Mouse (Mus musculus): Measurements from ENCODE around the gene Gcgr.

GRCm38 (mm10) chr11:120549986-120550809 lies 19.7 kb downstream of the Gcgr start:
- TF ChIP-seq POLR2A (IDR thresholded peaks at IDR 0.05; ENCODE audit: insufficient read depth, low read depth, low read length) = no peak
- no peak for TF ChIP-seq CTCF (IDR thresholded peaks at IDR 0.05; ENCODE audit: insufficient read depth, low read depth, low read length)

All from olfactory bulb, adult 2 months (tissue).